Mouse (Mus musculus): ENCODE data around the gene Gm5460. TPM values are rescaled to one million over a fixed set of nuclear protein-coding genes. Genes with fewer than 3 reads are reported as not detected.

Gene Gm5460
- polyA plus RNA-seq, 1 experiment from 2014 or later: not detected

GRCm38 (mm10) chr14:34002358-34002757, 14.2 kb upstream of the Gm5460 start:
- no peak overlapping the region for H3K4me2 ChIP-seq (replicated peaks)
- 89% methylated on average over 5 of the region's 5 CpGs for WGBS
- H3K4me3 ChIP-seq (replicated peaks): no peak overlapping the region
- no peak overlapping the region for H3K9ac ChIP-seq (replicated peaks)
- H3K4me1 ChIP-seq (replicated peaks): no peaks in the 10 kb centered on the region
- no peaks in the 10 kb centered on the region for H3K36me3 ChIP-seq
- H3K27me3 ChIP-seq: no peaks in the 10 kb centered on the region
- no peak overlapping the region for H3K27ac ChIP-seq
- no peaks in the 10 kb centered on the region for H3K9me3 ChIP-seq
- ATAC-seq: no peak

GRCm38 (mm10) chr14:34015063-34015462, 1.5 kb upstream of the Gm5460 start, which contains the start of gene Gm30083:
TSS of gene Gm30083 (minus strand) at chr14:34015182.
- ATAC-seq: no peak
- 91% methylated on average over 3 of the region's 3 CpGs for WGBS
- no peaks in the 10 kb centered on the region for H3K27me3 ChIP-seq

DNA sequence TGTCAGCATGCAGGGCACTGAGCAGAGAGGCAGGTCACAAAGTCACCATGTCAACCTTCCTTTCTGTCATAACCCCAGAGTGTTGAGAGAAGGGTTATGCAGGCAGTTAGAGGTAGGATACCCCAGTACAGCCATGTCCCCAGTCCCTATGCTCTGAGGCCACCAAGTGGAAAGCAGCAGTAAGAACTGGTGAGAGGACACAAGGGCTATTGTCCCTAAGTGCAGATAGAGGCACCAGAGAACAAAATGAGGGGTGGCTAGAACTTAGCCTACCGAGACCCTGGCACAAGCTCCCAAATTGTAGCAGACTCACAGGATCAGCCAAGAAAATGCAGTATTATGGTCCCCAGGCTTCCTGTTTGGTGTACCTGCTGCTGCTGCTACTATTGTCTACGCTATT, 380 bp downstream of the Gm5460 start:
- H3K4me2 ChIP-seq (replicated peaks): no peak overlapping the region
- 88% methylated on average over 2 of the region's 2 CpGs for WGBS
- H3K36me3 ChIP-seq: no peaks in the 10 kb centered on the region
- no peaks in the 10 kb centered on the region for H3K4me1 ChIP-seq (replicated peaks)
- no peaks in the 10 kb centered on the region for H3K9me3 ChIP-seq
- H3K4me3 ChIP-seq (replicated peaks): no peak overlapping the region
- H3K9ac ChIP-seq (replicated peaks): no peak overlapping the region
- no peak overlapping the region for H3K27ac ChIP-seq
- ATAC-seq: no peak
- no peaks in the 10 kb centered on the region for H3K27me3 ChIP-seq

More at GRCm38 (mm10) chr14:34015063-34015462, 1.5 kb upstream of the Gm5460 start, which contains the start of gene Gm30083:
- Histone ChIP-seq H3K36me3 (no peaks in the 10 kb centered on the region), H3K9ac (replicated peaks) (no peak within 1 kb of the TSS), H3K27ac (no peak within 1 kb of the TSS), H3K4me3 (replicated peaks) (no peak within 1 kb of the TSS), H3K4me1 (replicated peaks) (no peaks in the 10 kb centered on the region), H3K9me3 (no peaks in the 10 kb centered on the region), H3K4me2 (replicated peaks) (no peak within 1 kb of the TSS)

DNA sequence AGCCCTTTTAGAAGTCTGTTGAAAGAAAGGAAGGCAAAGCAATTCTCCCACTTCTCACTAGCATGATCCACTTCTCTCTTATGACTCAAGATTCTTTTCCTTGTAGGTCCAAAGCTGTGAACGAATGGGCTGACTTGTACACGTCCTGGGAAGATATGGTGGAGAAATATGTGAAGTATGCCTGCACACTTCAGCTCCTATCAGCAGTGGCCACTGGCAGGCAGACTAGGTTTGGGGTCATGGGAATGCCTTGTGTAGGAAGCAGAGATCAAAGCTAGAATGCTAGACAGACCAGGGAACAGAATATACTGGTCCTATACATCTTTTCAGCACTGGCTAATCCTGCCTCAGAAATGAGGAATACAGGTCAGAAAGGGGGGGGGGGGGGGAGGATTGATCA, 10.2 kb downstream of the Gm5460 start:
- no peak overlapping the region for H3K4me3 ChIP-seq (replicated peaks)
- peaks cover 3% of the 10 kb centered on the region for H3K9me3 ChIP-seq
- no peaks in the 10 kb centered on the region for H3K36me3 ChIP-seq
- H3K4me1 ChIP-seq (replicated peaks): no peaks in the 10 kb centered on the region
- no peak overlapping the region for H3K27ac ChIP-seq
- no peak overlapping the region for H3K9ac ChIP-seq (replicated peaks)
- no peak for ATAC-seq
- H3K4me2 ChIP-seq (replicated peaks): no peak overlapping the region
- no peaks in the 10 kb centered on the region for H3K27me3 ChIP-seq
- WGBS: 82% methylated on average over 2 of the region's 2 CpGs

DNA sequence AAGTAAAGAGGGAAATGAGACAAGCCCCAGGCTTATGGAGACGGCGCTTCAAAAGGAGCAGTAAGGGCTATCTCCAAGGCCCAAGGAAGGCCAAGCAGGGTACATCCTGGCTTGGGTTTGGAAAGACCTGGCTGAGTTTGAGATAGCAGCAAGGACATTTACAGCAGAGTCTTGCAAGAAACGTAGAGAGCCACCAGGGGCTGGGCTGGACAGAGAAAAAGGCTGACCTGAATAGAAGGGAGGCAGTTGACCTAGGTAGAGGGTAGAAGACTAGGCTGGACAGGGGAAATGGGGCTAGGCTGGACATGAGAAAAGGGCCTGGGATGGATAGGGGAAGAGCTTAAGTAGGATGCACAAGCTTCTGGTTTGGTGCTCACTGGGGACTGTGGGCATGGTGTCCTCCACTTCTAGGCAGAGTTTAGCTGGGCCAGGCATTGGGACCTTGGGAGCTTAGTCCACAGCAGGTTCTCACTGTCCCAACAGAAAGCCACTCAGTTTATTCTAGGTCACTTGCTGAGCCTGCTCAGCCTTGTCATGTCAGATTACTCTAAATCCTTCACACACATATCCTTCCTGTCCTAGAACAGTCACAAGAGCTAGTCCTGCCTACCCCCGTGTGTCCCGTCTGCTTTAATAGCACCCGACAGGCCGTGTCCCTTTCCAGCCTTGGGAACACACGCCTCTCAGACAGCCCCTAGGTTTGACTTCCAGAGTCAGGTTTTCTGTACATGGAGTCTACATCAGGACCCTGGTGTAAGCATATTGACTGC, 17.5 kb downstream of the Gm5460 start:
- Histone ChIP-seq H3K4me2 (replicated peaks) (no peak overlapping the region), H3K27me3 (no peaks in the 10 kb centered on the region), H3K27ac (no peak overlapping the region), H3K4me1 (replicated peaks) (no peaks in the 10 kb centered on the region), H3K9me3 (no peaks in the 10 kb centered on the region), H3K36me3 (no peaks in the 10 kb centered on the region), H3K9ac (replicated peaks) (no peak overlapping the region), H3K4me3 (replicated peaks) (no peak overlapping the region)
- no peak for ATAC-seq
- 83% methylated on average over 8 of the region's 8 CpGs for whole genome bisulfite sequencing

DNA sequence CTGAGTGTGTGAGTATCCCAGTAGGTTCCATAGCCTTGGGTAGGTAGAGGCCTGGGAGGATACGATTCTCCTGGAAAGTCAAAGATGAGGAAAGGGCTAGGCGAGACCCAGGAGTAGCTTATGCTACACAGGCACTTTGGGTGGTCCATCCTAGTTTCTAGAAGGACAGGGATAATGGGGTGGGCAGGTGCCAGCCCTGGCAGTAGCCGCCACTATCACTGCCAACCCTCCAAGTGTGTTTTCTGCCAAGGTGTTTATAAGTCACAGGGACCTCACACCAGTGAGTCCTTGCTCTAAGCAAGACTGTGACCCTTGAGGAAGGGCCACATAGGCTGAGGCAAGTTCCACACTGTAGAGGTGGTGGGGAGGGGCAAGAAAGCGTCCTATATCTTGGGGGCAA, 24.7 kb downstream of the Gm5460 start:
- 83% methylated on average over 4 of the region's 4 CpGs for WGBS
- Histone ChIP-seq H3K27me3 (no peaks in the 10 kb centered on the region), H3K9ac (replicated peaks) (no peak overlapping the region), H3K27ac (no peak overlapping the region), H3K4me2 (replicated peaks) (no peak overlapping the region), H3K9me3 (no peaks in the 10 kb centered on the region), H3K4me1 (replicated peaks) (no peaks in the 10 kb centered on the region), H3K36me3 (no peaks in the 10 kb centered on the region), H3K4me3 (replicated peaks) (no peak overlapping the region)
- ATAC-seq: no peak

- H3K36me3 ChIP-seq: no peaks in the 10 kb centered on the region
- no peaks in the 10 kb centered on the region for H3K4me1 ChIP-seq (replicated peaks)
- H3K9me3 ChIP-seq: no peaks in the 10 kb centered on the region
- H3K27me3 ChIP-seq: no peaks in the 10 kb centered on the region
- no peak overlapping the region for H3K4me2 ChIP-seq (replicated peaks)
- H3K9ac ChIP-seq (replicated peaks): no peak overlapping the region
- no peak for ATAC-seq
- H3K27ac ChIP-seq: no peak overlapping the region
- WGBS: 80% methylated on average over 3 of the region's 3 CpGs
- H3K4me3 ChIP-seq (replicated peaks): no peak overlapping the region
Observed at GRCm38 (mm10) chr14:34043341-34043740, 26.8 kb downstream of the Gm5460 start.

GRCm38 (mm10) chr14:34050101-34050779, 33.7 kb downstream of the Gm5460 start:
- H3K9me3 ChIP-seq: no peaks in the 10 kb centered on the region
- no peak for ATAC-seq
- H3K27ac ChIP-seq: no peak overlapping the region
- H3K36me3 ChIP-seq: no peaks in the 10 kb centered on the region
- WGBS: 83% methylated on average over 5 of the region's 5 CpGs
- H3K4me1 ChIP-seq (replicated peaks): no peaks in the 10 kb centered on the region
- H3K4me2 ChIP-seq (replicated peaks): no peak overlapping the region
- no peaks in the 10 kb centered on the region for H3K27me3 ChIP-seq
- H3K4me3 ChIP-seq (replicated peaks): no peak overlapping the region
- no peak overlapping the region for H3K9ac ChIP-seq (replicated peaks)

GRCm38 (mm10) chr14:34052516-34052915, 36.0 kb downstream of the Gm5460 start, which contains the start of gene Antxrl:
TSS of gene Antxrl (plus strand) at chr14:34052707.
- Histone ChIP-seq H3K27me3 (no peaks in the 10 kb centered on the region), H3K9me3 (no peaks in the 10 kb centered on the region), H3K9ac (replicated peaks) (no peak within 1 kb of the TSS), H3K27ac (no peak within 1 kb of the TSS), H3K36me3 (no peaks in the 10 kb centered on the region), H3K4me3 (replicated peaks) (no peak within 1 kb of the TSS), H3K4me2 (replicated peaks) (no peak within 1 kb of the TSS), H3K4me1 (replicated peaks) (no peaks in the 10 kb centered on the region)
- ATAC-seq: no peak
- WGBS: 94% methylated on average over 6 of the region's 6 CpGs

DNA sequence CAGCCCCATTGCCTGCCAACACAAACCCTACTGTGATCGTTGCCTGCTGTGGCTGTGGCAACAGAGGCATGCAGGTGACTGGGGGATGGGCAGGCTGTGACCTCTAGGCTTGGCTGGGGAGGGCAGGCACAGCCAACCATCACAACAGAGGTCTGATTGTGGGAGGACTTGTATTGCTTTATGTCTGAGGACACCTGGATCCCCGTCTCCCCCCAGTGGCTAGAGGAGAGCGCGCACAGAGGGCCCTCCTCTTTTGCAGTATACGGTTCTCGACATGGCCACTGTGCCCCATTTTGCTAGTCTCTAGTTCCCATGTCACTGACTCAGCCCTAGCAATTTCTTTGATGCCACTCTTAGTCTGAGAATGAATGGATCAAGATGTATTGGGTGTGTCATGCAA, 55.1 kb downstream of the Gm5460 start:
- Histone ChIP-seq H3K9ac (replicated peaks) (no peak overlapping the region), H3K9me3 (no peaks in the 10 kb centered on the region), H3K36me3 (no peaks in the 10 kb centered on the region), H3K4me1 (replicated peaks) (no peaks in the 10 kb centered on the region), H3K27me3 (no peaks in the 10 kb centered on the region), H3K4me3 (replicated peaks) (no peak overlapping the region), H3K27ac (no peak overlapping the region), H3K4me2 (replicated peaks) (no peak overlapping the region)
- ATAC-seq: no peak
- WGBS: 61% methylated on average over 6 of the region's 6 CpGs

DNA sequence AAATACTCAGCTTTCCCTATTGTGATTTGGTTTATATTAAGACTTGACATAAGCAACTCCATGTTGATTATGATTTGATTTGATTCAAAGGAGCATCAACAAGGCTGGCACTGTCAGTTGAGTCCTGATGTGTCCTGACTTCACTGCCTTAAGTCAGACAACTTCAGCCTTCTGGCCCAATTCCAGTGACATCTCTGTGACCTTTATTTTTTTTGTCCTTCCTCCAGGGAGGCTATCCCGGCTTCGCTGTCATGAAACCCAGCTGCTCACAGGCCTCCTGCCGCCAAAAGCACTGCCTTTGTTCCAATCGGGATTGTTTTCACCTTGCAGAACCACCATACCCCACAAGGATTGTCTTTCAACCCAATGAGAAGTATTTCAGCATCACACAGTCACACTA, 58.8 kb downstream of the Gm5460 start:
- no peak overlapping the region for H3K4me2 ChIP-seq (replicated peaks)
- no peak overlapping the region for H3K9ac ChIP-seq (replicated peaks)
- H3K4me3 ChIP-seq (replicated peaks): no peak overlapping the region
- H3K27ac ChIP-seq: no peak overlapping the region
- H3K36me3 ChIP-seq: no peaks in the 10 kb centered on the region
- 50% methylated on average over 4 of the region's 4 CpGs for WGBS
- H3K4me1 ChIP-seq (replicated peaks): no peaks in the 10 kb centered on the region
- H3K9me3 ChIP-seq: no peaks in the 10 kb centered on the region
- H3K27me3 ChIP-seq: no peaks in the 10 kb centered on the region
- ATAC-seq: no peak

- Histone ChIP-seq H3K4me3 (replicated peaks) (no peak overlapping the region), H3K27ac (no peak overlapping the region), H3K36me3 (no peaks in the 10 kb centered on the region), H3K9me3 (no peaks in the 10 kb centered on the region), H3K9ac (replicated peaks) (no peak overlapping the region), H3K4me2 (replicated peaks) (no peak overlapping the region), H3K4me1 (replicated peaks) (no peaks in the 10 kb centered on the region), H3K27me3 (no peaks in the 10 kb centered on the region)
- 72% methylated on average over 5 of the region's 5 CpGs for WGBS
- no peak for ATAC-seq
Observed at GRCm38 (mm10) chr14:34077222-34077621, 60.7 kb downstream of the Gm5460 start.
